Mouse (Mus musculus) R1 (cell line): ENCODE results near the gene Lmo1.
A peak's percentile ranks its signal among the peaks of the same experiment; 100 is the strongest.

Source experiments
- DNase-seq: peaks from one replicate; pipeline ENCODE4 v3.0.0-alpha.2; 2018; ENCODE audit warnings: low read depth, low spot score

The Lmo1 gene

GRCm38 (mm10) chr7:109174949-109175669 is at the start of gene Lmo1:
Gene Lmo1 (minus strand): TSS chr7:109175207.
- peak; percentile 27 for DNase-seq

- DNase-seq = no peak
These were observed 46.7 kb upstream of the Lmo1 start for GRCm38 (mm10) chr7:109221716-109222110.

- DNase-seq = no peak
These were observed 46.0 kb upstream of the Lmo1 start for GRCm38 (mm10) chr7:109220766-109221715.

GRCm38 (mm10) chr7:109220026-109220425 is 45.0 kb upstream of the Lmo1 start:
- no peak for DNase-seq

- DNase-seq = no peak
These were observed 43.9 kb upstream of the Lmo1 start for GRCm38 (mm10) chr7:109218977-109219271.

GRCm38 (mm10) chr7:109218130-109218976 is 43.3 kb upstream of the Lmo1 start:
- peak; percentile 77 for DNase-seq

GRCm38 (mm10) chr7:109209804-109210203 is 34.8 kb upstream of the Lmo1 start:
- no peak for DNase-seq

GRCm38 (mm10) chr7:109207811-109208210 is 32.8 kb upstream of the Lmo1 start:
- no peak for DNase-seq

- DNase-seq = no peak
These were observed 31.4 kb upstream of the Lmo1 start for GRCm38 (mm10) chr7:109206358-109206757.

GRCm38 (mm10) chr7:109203140-109203539 is 28.1 kb upstream of the Lmo1 start:
- DNase-seq = no peak

GRCm38 (mm10) chr7:109200559-109200958 is 25.6 kb upstream of the Lmo1 start:
- no peak for DNase-seq

- no peak for DNase-seq
These were observed 22.2 kb upstream of the Lmo1 start for GRCm38 (mm10) chr7:109197161-109197650.

- DNase-seq = no peak
These were observed 21.5 kb upstream of the Lmo1 start for GRCm38 (mm10) chr7:109196399-109197082.

GRCm38 (mm10) chr7:109195982-109196381 is 21.0 kb upstream of the Lmo1 start:
- DNase-seq = no peak

GRCm38 (mm10) chr7:109194850-109195249 is 19.8 kb upstream of the Lmo1 start:
- DNase-seq = no peak

GRCm38 (mm10) chr7:109187244-109188035 is 12.4 kb upstream of the Lmo1 start:
- no peak for DNase-seq

GRCm38 (mm10) chr7:109185975-109186374 is 11.0 kb upstream of the Lmo1 start:
- DNase-seq = no peak

GRCm38 (mm10) chr7:109185564-109185963 is 10.6 kb upstream of the Lmo1 start:
- DNase-seq = no peak

GRCm38 (mm10) chr7:109176688-109177087 is 1.7 kb upstream of the Lmo1 start:
- no peak for DNase-seq
